Mouse (Mus musculus) bone marrow macrophage, adult 2 months (primary cell): ENCODE measurements around the gene Dhx9. TPM values are rescaled to one million over a fixed set of nuclear protein-coding genes. Genes with fewer than 3 reads are reported as not detected.

ENCODE experiments used
- H3K27ac ChIP-seq: 2 replicates; pipeline ENCODE4 v1.5.1; 2012; ENCODE audit warnings: low read depth, low read length; ENCODE audit not compliant: insufficient read depth
- H3K4me1 ChIP-seq: 2 replicates; pipeline ENCODE4 v1.6.1; 2012; ENCODE audit warnings: low read length; ENCODE audit not compliant: control insufficient read depth, insufficient read depth
- H3K4me3 ChIP-seq: 2 replicates; pipeline ENCODE4 v1.5.1; 2012; ENCODE audit warnings: mild to moderate bottlenecking, low read length, moderate library complexity; ENCODE audit not compliant: insufficient read depth
- CTCF ChIP-seq: IDR thresholded peaks from 2 replicates; pipeline ENCODE4 v1.5.1; 2012; ENCODE audit warnings: low read depth, mild to moderate bottlenecking, low read length, moderate library complexity
- POLR2A ChIP-seq: IDR thresholded peaks from 2 replicates; pipeline ENCODE4 v1.6.1; 2012; ENCODE audit warnings: mild to moderate bottlenecking, low read depth, low read length, borderline replicate concordance
- polyA plus RNA-seq: library from polyadenylated mRNA; stranded (reverse); fragments of >200 nt; gene quantifications from 2 replicates; pipeline ENCODE4 v1.2.4, GENCODE M21; 2012; ENCODE audit not compliant: missing spikeins, insufficient read depth, insufficient read length

The Dhx9 gene
- polyA plus RNA-seq, 1 experiment = 67.9 TPM

DNA sequence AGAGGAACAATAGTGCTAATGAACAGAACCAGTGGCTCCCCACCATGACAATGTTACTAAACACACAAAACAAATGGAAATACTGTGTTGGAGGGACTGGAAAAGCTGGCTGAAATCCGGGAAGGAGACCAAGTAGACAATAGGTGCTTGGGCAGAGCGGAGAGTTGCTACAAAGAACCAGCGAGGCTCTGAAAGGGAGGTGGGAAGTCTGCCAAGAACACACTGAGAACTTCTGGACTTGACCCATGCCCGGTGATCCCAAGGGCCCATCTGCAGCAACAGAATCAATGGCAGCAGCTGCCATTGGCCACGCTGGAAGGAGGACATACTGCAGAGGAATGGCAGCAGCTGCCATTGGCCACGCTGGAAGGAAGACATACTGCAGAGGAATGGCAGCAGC, 18.8 kb upstream of the Dhx9 start:
- peaks cover 17% of the 10 kb centered on the region for H3K4me1 ChIP-seq
- H3K4me3 ChIP-seq = no peak overlapping the region
- H3K27ac ChIP-seq = no peak overlapping the region
- TF ChIP-seq CTCF = no peak
- TF ChIP-seq POLR2A = no peak

DNA sequence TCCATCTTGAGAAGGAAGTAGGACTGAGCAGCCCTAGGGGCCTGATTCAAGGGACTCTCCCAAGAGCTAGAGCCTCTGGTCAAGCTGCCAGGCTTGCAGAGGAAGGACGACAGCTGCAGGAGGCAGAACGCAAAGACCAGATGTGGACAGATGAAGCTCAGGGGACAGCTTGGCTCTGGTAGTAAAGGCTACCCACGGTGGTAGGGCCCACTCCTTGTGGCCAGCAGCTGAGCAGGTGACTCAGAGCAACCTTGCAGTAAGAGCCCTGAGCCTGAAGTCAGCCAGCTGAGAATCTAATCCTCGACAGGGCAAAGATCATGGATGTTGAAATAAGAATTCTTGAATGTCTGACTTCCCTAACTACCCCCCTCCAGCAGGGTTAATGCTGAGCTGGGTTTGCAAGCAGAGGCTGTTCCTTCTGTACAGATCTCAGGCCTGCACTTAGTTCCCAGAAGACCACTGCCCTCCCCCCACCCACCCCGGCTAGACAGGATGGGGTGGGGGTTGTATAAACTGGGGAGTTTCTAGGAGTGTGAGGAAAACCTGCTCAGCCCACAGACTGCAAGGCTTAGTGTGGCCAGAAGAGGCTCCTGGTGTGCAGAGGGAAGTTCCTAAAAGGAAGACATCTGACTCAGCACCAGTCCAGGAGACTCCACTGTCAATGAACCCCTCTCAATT, 14.3 kb upstream of the Dhx9 start:
- Histone ChIP-seq H3K27ac (peak overlapping the region; percentile 99), H3K4me1 (peaks cover 18% of the 10 kb centered on the region), H3K4me3 (0 out of 2 replicates have a peak overlapping the region, but pooled peaks have one; percentile 13)
- TF ChIP-seq CTCF = peak; percentile 31; the same call in 1 of the 2 replicates
- TF ChIP-seq POLR2A = no peak

DNA sequence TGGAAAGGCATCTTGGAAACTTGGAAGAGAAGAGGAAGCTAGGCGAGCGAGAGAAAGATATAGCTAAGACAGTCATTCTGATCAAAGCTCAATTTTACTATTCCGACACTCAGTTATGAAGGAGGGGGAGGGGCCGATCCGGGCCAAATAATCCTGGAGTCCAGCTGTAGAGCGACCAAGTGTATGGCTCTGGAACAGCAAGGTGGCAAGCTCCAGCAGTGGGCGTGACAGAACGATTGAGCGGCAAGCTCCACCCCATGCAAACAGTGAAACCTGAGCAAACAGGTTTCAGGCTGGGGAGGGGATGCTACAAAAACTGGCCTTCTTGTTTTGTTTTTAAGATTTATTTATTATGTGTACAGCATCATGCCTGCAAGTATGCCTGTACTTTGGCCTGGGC, 12.6 kb upstream of the Dhx9 start:
- H3K4me3 ChIP-seq = no peak overlapping the region
- no peak for TF ChIP-seq POLR2A
- TF ChIP-seq CTCF = no peak
- H3K4me1 ChIP-seq = peaks cover 18% of the 10 kb centered on the region
- H3K27ac ChIP-seq = no peak overlapping the region

- TF ChIP-seq CTCF (no peak), POLR2A (no peak)
- Histone ChIP-seq H3K4me1 (peaks cover 33% of the 10 kb centered on the region), H3K4me3 (no peak overlapping the region), H3K27ac (no peak overlapping the region)
These were observed 8.6 kb upstream of the Dhx9 start for GRCm38 (mm10) chr1:153496030-153496429.

- no peak for TF ChIP-seq POLR2A
- no peak for TF ChIP-seq CTCF
- H3K4me1 ChIP-seq = peaks cover 42% of the 10 kb centered on the region
- no peak overlapping the region for H3K4me3 ChIP-seq
- no peak overlapping the region for H3K27ac ChIP-seq
These were observed 6.5 kb upstream of the Dhx9 start for GRCm38 (mm10) chr1:153493931-153494330.

- TF ChIP-seq POLR2A (no peak), CTCF (no peak)
- no peak overlapping the region for H3K4me3 ChIP-seq
- peaks cover 48% of the 10 kb centered on the region for H3K4me1 ChIP-seq
- peak overlapping the region; percentile 28; the same call in 1 of the 2 replicates for H3K27ac ChIP-seq
These were observed 5.9 kb upstream of the Dhx9 start for GRCm38 (mm10) chr1:153493338-153493737.

DNA sequence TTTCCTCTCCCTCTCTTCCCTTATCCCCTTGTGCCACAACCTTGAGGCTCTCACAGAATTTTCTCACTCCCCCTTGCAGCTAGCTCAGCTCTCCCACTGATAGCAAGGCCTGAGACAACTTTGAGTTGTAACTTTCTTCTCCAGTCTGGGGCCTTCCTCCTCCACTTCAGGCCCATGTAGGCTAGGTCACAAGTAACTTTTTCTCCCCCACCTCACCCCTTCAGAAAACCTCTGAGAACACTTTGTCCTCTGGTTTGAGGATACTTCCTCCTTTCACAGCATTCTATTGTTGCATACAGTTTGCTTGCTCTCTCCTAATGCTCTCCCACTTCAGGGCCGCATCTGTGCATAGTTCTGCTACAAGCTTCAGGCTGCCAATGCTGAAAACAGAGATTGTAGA, 4.4 kb upstream of the Dhx9 start:
- TF ChIP-seq CTCF (no peak), POLR2A (no peak)
- Histone ChIP-seq H3K27ac (peak overlapping the region; percentile 87), H3K4me3 (no peak overlapping the region), H3K4me1 (peaks cover 55% of the 10 kb centered on the region)

DNA sequence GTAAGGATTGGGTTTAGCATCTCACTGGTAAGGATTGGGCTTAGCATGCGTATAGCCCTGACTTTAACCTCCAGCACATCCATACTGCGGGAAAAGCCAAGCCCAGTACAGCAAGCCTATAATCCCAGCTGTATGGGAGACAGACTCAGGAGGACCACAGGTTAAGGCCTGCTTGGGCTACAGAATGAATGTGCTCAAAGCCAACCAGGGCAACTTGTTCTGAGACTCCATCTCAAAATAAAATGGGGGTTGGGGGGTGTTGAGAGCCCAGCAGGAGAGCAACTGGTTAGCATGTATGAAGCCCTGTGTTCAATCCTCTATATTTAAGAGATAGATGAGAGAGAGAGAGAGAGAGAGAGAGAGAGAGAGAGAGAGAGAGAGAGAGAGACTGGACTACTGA, 3.9 kb upstream of the Dhx9 start:
- H3K4me3 ChIP-seq = no peak overlapping the region
- H3K4me1 ChIP-seq = peaks cover 55% of the 10 kb centered on the region
- H3K27ac ChIP-seq = peak overlapping the region; percentile 87
- TF ChIP-seq CTCF (no peak), POLR2A (no peak)

DNA sequence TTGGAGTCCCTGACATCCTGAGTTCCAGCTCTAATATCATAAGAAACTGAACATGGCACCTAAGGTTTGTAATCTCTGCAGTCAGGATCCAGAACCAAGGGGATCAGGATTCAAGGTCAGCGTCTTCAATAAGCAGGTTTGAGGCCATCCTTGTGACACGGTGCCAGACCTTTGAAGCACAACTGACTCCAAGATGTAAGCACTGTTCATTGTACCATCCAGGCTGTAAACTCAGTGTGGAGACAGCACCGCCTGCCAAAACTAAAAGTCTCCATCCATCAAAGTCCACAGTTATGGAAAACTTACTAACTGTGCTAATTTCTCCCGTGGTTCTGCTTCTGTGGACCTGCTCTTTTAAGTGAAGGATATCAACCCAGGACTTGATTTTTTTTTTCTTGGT, 2.5 kb upstream of the Dhx9 start:
- Histone ChIP-seq H3K27ac (peak overlapping the region; percentile 97), H3K4me3 (no peak overlapping the region), H3K4me1 (peaks cover 55% of the 10 kb centered on the region)
- TF ChIP-seq POLR2A (no peak), CTCF (no peak)

DNA sequence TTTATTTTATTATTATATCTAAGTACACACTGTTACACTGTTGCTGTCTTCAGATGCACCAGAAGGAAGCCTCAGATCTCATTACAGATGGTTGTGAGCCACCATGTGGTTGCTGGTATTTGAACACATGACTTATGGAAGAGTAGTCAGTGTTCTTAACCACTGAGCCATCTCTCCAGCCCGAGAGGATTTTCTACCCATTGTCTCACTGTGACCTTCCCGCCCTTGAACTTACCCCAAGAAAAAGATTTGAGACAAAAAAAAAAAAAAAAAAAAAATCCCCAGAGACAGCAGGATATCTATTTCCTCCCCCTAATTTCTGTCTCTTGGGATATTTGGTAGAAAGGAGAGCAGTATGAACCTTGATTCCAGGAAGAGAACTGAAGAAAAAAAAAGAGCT, 2.1 kb upstream of the Dhx9 start:
- peak overlapping the region; percentile 97 for H3K27ac ChIP-seq
- no peak for TF ChIP-seq CTCF
- no peak for TF ChIP-seq POLR2A
- peaks cover 55% of the 10 kb centered on the region for H3K4me1 ChIP-seq
- H3K4me3 ChIP-seq = no peak overlapping the region

- Histone ChIP-seq H3K27ac (peak overlapping the region; percentile 97), H3K4me3 (no peak overlapping the region), H3K4me1 (peaks cover 55% of the 10 kb centered on the region)
- TF ChIP-seq POLR2A = no peak
- TF ChIP-seq CTCF = peak; percentile 41
These were observed 1.7 kb upstream of the Dhx9 start for GRCm38 (mm10) chr1:153489132-153489531.
